Mouse (Mus musculus): Measurements from ENCODE around the gene Acyp2. TPM values are rescaled to one million over a fixed set of nuclear protein-coding genes. Genes with fewer than 3 reads are reported as not detected.
"Not testable (repeated sequence)": the region's sequence is repeated elsewhere in the genome, so short reads cannot be mapped to it uniquely, and the experiment has no call there.

Acyp2 gene
- polyA plus RNA-seq, 1 experiment, result 29.1 TPM

- 85% methylated on average over 4 of the region's 4 CpGs for WGBS
- Histone ChIP-seq H3K4me1 (ENCODE audit: control insufficient read depth, insufficient read depth, low read length) (peaks cover 4% of the 10 kb centered on the region), H3K36me3 (ENCODE audit: control insufficient read depth, insufficient read depth, low read length) (no peaks in the 10 kb centered on the region), H3K27me3 (replicated peaks; ENCODE audit: control insufficient read depth, insufficient read depth, low read length) (no peaks in the 10 kb centered on the region), H3K4me3 (ENCODE audit: insufficient read depth, low read depth, low read length) (no peak overlapping the region), H3K27ac (ENCODE audit: insufficient read depth, low read depth, low read length) (no peak overlapping the region)
- DNase-seq, result no peak
- TF ChIP-seq POLR2A (IDR thresholded peaks at IDR 0.05; ENCODE audit: low read depth, low read length), result no peak
- TF ChIP-seq CTCF (conservative IDR thresholded peaks at IDR 0.05; ENCODE audit: insufficient read depth, insufficient read length, low read depth, low read length), result no peak
Observed at GRCm38 (mm10) chr11:30656060-30656459, 6.7 kb upstream of the Acyp2 start.

GRCm38 (mm10) chr11:30650416-30650815 lies 1.0 kb upstream of the Acyp2 start:
- no peaks in the 10 kb centered on the region for H3K27me3 ChIP-seq (replicated peaks; ENCODE audit: control insufficient read depth, insufficient read depth, low read length)

GRCm38 (mm10) chr11:30635674-30636073 lies 13.7 kb downstream of the Acyp2 start:
- 89% methylated on average over 1 of the region's 1 CpGs for WGBS
- no peak overlapping the region for H3K27ac ChIP-seq (ENCODE audit: insufficient read depth, low read depth, low read length)
- H3K27me3 ChIP-seq (replicated peaks; ENCODE audit: control insufficient read depth, insufficient read depth, low read length), result no peaks in the 10 kb centered on the region
- H3K4me1 ChIP-seq (ENCODE audit: control insufficient read depth, insufficient read depth, low read length), result no peaks in the 10 kb centered on the region
- DNase-seq, result no peak
- H3K4me3 ChIP-seq (ENCODE audit: insufficient read depth, low read depth, low read length), result no peak overlapping the region
- no peaks in the 10 kb centered on the region for H3K36me3 ChIP-seq (ENCODE audit: control insufficient read depth, insufficient read depth, low read length)
- TF ChIP-seq POLR2A (IDR thresholded peaks at IDR 0.05; ENCODE audit: low read depth, low read length) (no peak), CTCF (conservative IDR thresholded peaks at IDR 0.05; ENCODE audit: insufficient read depth, insufficient read length, low read depth, low read length) (no peak)

More at GRCm38 (mm10) chr11:30650416-30650815, 1.0 kb upstream of the Acyp2 start:
- Histone ChIP-seq H3K4me1 (ENCODE audit: control insufficient read depth, insufficient read depth, low read length) (peaks cover 4% of the 10 kb centered on the region), H3K27ac (ENCODE audit: insufficient read depth, low read depth, low read length) (no peak overlapping the region), H3K36me3 (ENCODE audit: control insufficient read depth, insufficient read depth, low read length) (no peaks in the 10 kb centered on the region), H3K4me3 (ENCODE audit: insufficient read depth, low read depth, low read length) (no peak overlapping the region)
- whole genome bisulfite sequencing, result 57% methylated on average over 1 of the region's 1 CpGs
- no peak for DNase-seq
- TF ChIP-seq POLR2A (IDR thresholded peaks at IDR 0.05; ENCODE audit: low read depth, low read length) (no peak), CTCF (conservative IDR thresholded peaks at IDR 0.05; ENCODE audit: insufficient read depth, insufficient read length, low read depth, low read length) (no peak)

GRCm38 (mm10) chr11:30630514-30630913 lies 18.9 kb downstream of the Acyp2 start:
- 75% methylated on average over 6 of the region's 6 CpGs for WGBS
- DNase-seq, result no peak
- TF ChIP-seq CTCF (conservative IDR thresholded peaks at IDR 0.05; ENCODE audit: insufficient read depth, insufficient read length, low read depth, low read length) (no peak), POLR2A (IDR thresholded peaks at IDR 0.05; ENCODE audit: low read depth, low read length) (no peak)
- H3K27ac ChIP-seq (ENCODE audit: insufficient read depth, low read depth, low read length), result no peak overlapping the region
- H3K4me3 ChIP-seq (ENCODE audit: insufficient read depth, low read depth, low read length), result no peak overlapping the region
- H3K4me1 ChIP-seq (ENCODE audit: control insufficient read depth, insufficient read depth, low read length), result no peaks in the 10 kb centered on the region
- H3K36me3 ChIP-seq (ENCODE audit: control insufficient read depth, insufficient read depth, low read length), result no peaks in the 10 kb centered on the region
- H3K27me3 ChIP-seq (replicated peaks; ENCODE audit: control insufficient read depth, insufficient read depth, low read length), result no peaks in the 10 kb centered on the region

- WGBS, result 90% methylated on average over 2 of the region's 2 CpGs
- DNase-seq, result no peak
- TF ChIP-seq POLR2A (IDR thresholded peaks at IDR 0.05; ENCODE audit: low read depth, low read length) (no peak), CTCF (conservative IDR thresholded peaks at IDR 0.05; ENCODE audit: insufficient read depth, insufficient read length, low read depth, low read length) (no peak)
- H3K4me3 ChIP-seq (ENCODE audit: insufficient read depth, low read depth, low read length), result no peak overlapping the region
- H3K27ac ChIP-seq (ENCODE audit: insufficient read depth, low read depth, low read length), result no peak overlapping the region
- no peaks in the 10 kb centered on the region for H3K36me3 ChIP-seq (ENCODE audit: control insufficient read depth, insufficient read depth, low read length)
- no peaks in the 10 kb centered on the region for H3K4me1 ChIP-seq (ENCODE audit: control insufficient read depth, insufficient read depth, low read length)
- H3K27me3 ChIP-seq (replicated peaks; ENCODE audit: control insufficient read depth, insufficient read depth, low read length), result no peaks in the 10 kb centered on the region
Observed at GRCm38 (mm10) chr11:30623218-30623617, 26.2 kb downstream of the Acyp2 start.

- H3K27me3 ChIP-seq (replicated peaks; ENCODE audit: control insufficient read depth, insufficient read depth, low read length); H3K4me3 ChIP-seq (ENCODE audit: insufficient read depth, low read depth, low read length); H3K4me1 ChIP-seq (ENCODE audit: control insufficient read depth, insufficient read depth, low read length); H3K27ac ChIP-seq (ENCODE audit: insufficient read depth, low read depth, low read length); DNase-seq; H3K36me3 ChIP-seq (ENCODE audit: control insufficient read depth, insufficient read depth, low read length): not testable (repeated sequence)
- 93% methylated on average over 1 of the region's 1 CpGs for WGBS
Observed at GRCm38 (mm10) chr11:30621386-30622363, 27.7 kb downstream of the Acyp2 start.

GRCm38 (mm10) chr11:30618235-30618634 lies 31.2 kb downstream of the Acyp2 start:
- WGBS, result 86% methylated on average over 4 of the region's 4 CpGs
- DNase-seq, result no peak
- H3K27me3 ChIP-seq (replicated peaks; ENCODE audit: control insufficient read depth, insufficient read depth, low read length), result no peaks in the 10 kb centered on the region
- H3K4me3 ChIP-seq (ENCODE audit: insufficient read depth, low read depth, low read length), result no peak overlapping the region
- H3K27ac ChIP-seq (ENCODE audit: insufficient read depth, low read depth, low read length), result no peak overlapping the region
- H3K4me1 ChIP-seq (ENCODE audit: control insufficient read depth, insufficient read depth, low read length), result 0 out of 2 replicates have a peak, but pooled peaks cover 3% of the 10 kb centered on the region
- TF ChIP-seq POLR2A (IDR thresholded peaks at IDR 0.05; ENCODE audit: low read depth, low read length), result no peak
- TF ChIP-seq CTCF (conservative IDR thresholded peaks at IDR 0.05; ENCODE audit: insufficient read depth, insufficient read length, low read depth, low read length), result no peak
- no peaks in the 10 kb centered on the region; the same call in 1 of the 2 replicates for H3K36me3 ChIP-seq (ENCODE audit: control insufficient read depth, insufficient read depth, low read length)
